20 mouse cellular contexts compared by ENCODE assay signal in genomic region chrX:100825557-100825956, GRCm38 (mm10). TPM values are rescaled to one million over a fixed set of nuclear protein-coding genes. Genes with fewer than 3 reads are reported as not detected.
DNase-seq lines count a peak whose midpoint lies in the region; ATAC-seq and TF ChIP-seq lines count a peak whose summit lies in the region.
"Had no signal": no experiment of that assay in that cellular context is flagged by ENCODE, and none has a peak within 500 bp of the region (broad histone marks: within the 10 kb centered on the region; RNA-seq: fewer than 3 reads in every experiment).

No protein-coding gene starts in this region.

- H3K79me2 ChIP-seq in liver, adult 2 months (ENCODE audit: control insufficient read depth, insufficient read depth, low read length) = no peaks in the 10 kb centered on the region

- no peaks in the 10 kb centered on the region for H3K27me3 ChIP-seq in intestine, embryonic 16.5 days (replicated peaks; ENCODE audit: control insufficient read depth, insufficient read depth, low read length)
- H3K27me3 ChIP-seq in intestine, embryonic 15.5 days (replicated peaks) = peaks cover 3% of the 10 kb centered on the region; the same call in 1 of the 2 replicates
- H3K27me3 ChIP-seq in liver, adult 2 months (ENCODE audit: control insufficient read depth, insufficient read depth, low read length) = no peaks in the 10 kb centered on the region
- no peaks in the 10 kb centered on the region for H3K27me3 ChIP-seq in liver, postnatal 0 days (ENCODE audit: insufficient read depth, low read length)
- H3K27me3 ChIP-seq in intestine, postnatal 0 days (replicated peaks; ENCODE audit: control insufficient read depth, insufficient read depth, low read length) = no peaks in the 10 kb centered on the region
- no peaks in the 10 kb centered on the region for H3K27me3 ChIP-seq in small intestine, adult 2 months (ENCODE audit: control insufficient read depth, insufficient read depth, low read length)
- H3K27me3 ChIP-seq: CH12.LX had no signal

- 50% methylated on average over 1 of the region's 1 CpGs for WGBS in intestine, embryonic 16.5 days
- 55% methylated on average over 1 of the region's 1 CpGs for WGBS in intestine, embryonic 15.5 days
- WGBS in liver, adult 2 months = 96% methylated on average over 1 of the region's 1 CpGs
- WGBS in liver, postnatal 0 days (ENCODE audit: insufficient replicate concordance) = 65% methylated on average over 1 of the region's 1 CpGs
- 46% methylated on average over 1 of the region's 1 CpGs for WGBS in intestine, postnatal 0 days
- WGBS in small intestine, adult 2 months = 42% methylated on average over 1 of the region's 1 CpGs

- H3K9ac ChIP-seq in intestine, embryonic 16.5 days (ENCODE audit: low read depth, low read length) = no peak overlapping the region
- no peak overlapping the region for H3K9ac ChIP-seq in intestine, embryonic 15.5 days
- H3K9ac ChIP-seq in liver, adult 2 months (ENCODE audit: low read depth, low read length) = no peak overlapping the region
- H3K9ac ChIP-seq in liver, postnatal 0 days (replicated peaks) = no peak overlapping the region
- H3K9ac ChIP-seq in intestine, postnatal 0 days (ENCODE audit: low read depth, low read length) = no peak overlapping the region

- TF ChIP-seq CTCF in liver, adult 2 months (IDR thresholded peaks at IDR 0.05; ENCODE audit: low read depth, low read length) = no peak
- TF ChIP-seq CTCF in liver, postnatal 0 days (IDR thresholded peaks at IDR 0.05; ENCODE audit: low read depth) = no peak
- TF ChIP-seq CTCF in intestine, postnatal 0 days (IDR thresholded peaks at IDR 0.05; ENCODE audit: low read depth) = no peak
- no peak for TF ChIP-seq CTCF in small intestine, adult 2 months (IDR thresholded peaks at IDR 0.05; ENCODE audit: extremely low read depth, insufficient read length, insufficient replicate concordance, low read depth, low read length)
- TF ChIP-seq CTCF in gastrocnemius, adult 2 months (IDR thresholded peaks at IDR 0.05) = no peak

- TF ChIP-seq EP300 in liver, postnatal 0 days (IDR thresholded peaks at IDR 0.05; ENCODE audit: low read depth) = no peak

- H3K36me3 ChIP-seq in intestine, embryonic 16.5 days (ENCODE audit: control insufficient read depth, insufficient read depth, low read length) = no peaks in the 10 kb centered on the region
- no peaks in the 10 kb centered on the region for H3K36me3 ChIP-seq in intestine, embryonic 15.5 days
- H3K36me3 ChIP-seq in liver, adult 2 months (ENCODE audit: control insufficient read depth, insufficient read depth, low read length) = no peaks in the 10 kb centered on the region
- H3K36me3 ChIP-seq in liver, postnatal 0 days (replicated peaks; ENCODE audit: insufficient read depth, low read length) = no peaks in the 10 kb centered on the region
- H3K36me3 ChIP-seq in intestine, postnatal 0 days (ENCODE audit: control insufficient read depth, insufficient read depth) = no peaks in the 10 kb centered on the region
- H3K36me3 ChIP-seq in small intestine, adult 2 months (ENCODE audit: control insufficient read depth, insufficient read depth, low read length) = no peaks in the 10 kb centered on the region
- H3K36me3 ChIP-seq: G1E had no signal

- no peak overlapping the region; the same call in 1 of the 2 replicates for H3K27ac ChIP-seq in intestine, embryonic 16.5 days (ENCODE audit: low read length)
- H3K27ac ChIP-seq in intestine, embryonic 15.5 days = no peak overlapping the region
- no peak overlapping the region for H3K27ac ChIP-seq in liver, adult 2 months (replicated peaks; ENCODE audit: insufficient read depth, low read depth, low read length)
- no peak overlapping the region for H3K27ac ChIP-seq in liver, postnatal 0 days (ENCODE audit: low read depth)
- H3K27ac ChIP-seq in intestine, postnatal 0 days (ENCODE audit: low read depth, low read length) = no peak overlapping the region
- peak overlapping the region; percentile 82 for H3K27ac ChIP-seq in small intestine, adult 2 months (ENCODE audit: insufficient read depth, low read depth, low read length)
- H3K27ac ChIP-seq in gastrocnemius, adult 2 months = no peak overlapping the region

- peak; percentile 74 for ATAC-seq in intestine, embryonic 16.5 days
- no peak for ATAC-seq in intestine, embryonic 15.5 days
- no peak; the same call in 1 of the 2 replicates for ATAC-seq in liver, postnatal 0 days
- peak; percentile 73 for ATAC-seq in intestine, postnatal 0 days
- ATAC-seq: activated CD4-positive, CD25-positive, alpha-beta regulatory T cell, adult 4 months; CD4-positive, CD25-positive, alpha-beta regulatory T cell, adult 4 months; Patski had no signal

- no peaks in the 10 kb centered on the region for H3K4me1 ChIP-seq in intestine, embryonic 16.5 days (ENCODE audit: control insufficient read depth, insufficient read depth, low read length)
- H3K4me1 ChIP-seq in intestine, embryonic 15.5 days (replicated peaks) = no peaks in the 10 kb centered on the region
- H3K4me1 ChIP-seq in liver, adult 2 months (ENCODE audit: control insufficient read depth, insufficient read depth, low read length) = peaks cover 2% of the 10 kb centered on the region; the same call in 1 of the 2 replicates
- no peaks in the 10 kb centered on the region for H3K4me1 ChIP-seq in liver, postnatal 0 days (ENCODE audit: insufficient read depth)
- no peaks in the 10 kb centered on the region for H3K4me1 ChIP-seq in intestine, postnatal 0 days (replicated peaks; ENCODE audit: control insufficient read depth, insufficient read depth, low read length)
- peaks cover 22% of the 10 kb centered on the region; the same call in 1 of the 2 replicates for H3K4me1 ChIP-seq in small intestine, adult 2 months (ENCODE audit: control insufficient read depth, insufficient read depth, insufficient read length, low read length)

- TF ChIP-seq POLR2A in liver, adult 2 months (IDR thresholded peaks at IDR 0.05; ENCODE audit: extremely low read depth, insufficient read depth, low read length) = no peak
- no peak for TF ChIP-seq POLR2A in small intestine, adult 2 months (IDR thresholded peaks at IDR 0.05; ENCODE audit: low read depth, low read length)

- DNase-seq in liver, adult 2 months (ENCODE audit: extremely low read depth, low read depth, low spot score) = peak; percentile 77
- no peak for DNase-seq in liver, postnatal 0 days
- no peak for DNase-seq in gastrocnemius, adult 2 months
- DNase-seq in gastrocnemius, postnatal 36 days = no peak
- DNase-seq: adrenal gland, adult 8-10 months; adrenal gland, postnatal 10 days; adrenal gland, postnatal 14 days; adrenal gland, postnatal 25 days; B cell, adult 2 months; cerebellum, adult 11 months; cerebellum, adult 11-12 months had no signal

- intact Hi-C loops in gastrocnemius, adult 2 months (cut with DNase I) = no loop called here
- intact Hi-C loops in gastrocnemius, postnatal 36 days (cut with DNase I) = no loop called here

- H3K9me3 ChIP-seq in intestine, embryonic 16.5 days (ENCODE audit: control insufficient read depth, low read length) = no peaks in the 10 kb centered on the region
- no peaks in the 10 kb centered on the region for H3K9me3 ChIP-seq in intestine, embryonic 15.5 days
- H3K9me3 ChIP-seq in liver, postnatal 0 days (ENCODE audit: low read length) = no peaks in the 10 kb centered on the region
- no peaks in the 10 kb centered on the region for H3K9me3 ChIP-seq in intestine, postnatal 0 days (ENCODE audit: control insufficient read depth)
- H3K9me3 ChIP-seq: G1E had no signal

- H3K4me3 ChIP-seq in intestine, embryonic 16.5 days (ENCODE audit: low read length) = no peak overlapping the region
- no peak overlapping the region for H3K4me3 ChIP-seq in intestine, embryonic 15.5 days (replicated peaks)
- H3K4me3 ChIP-seq in liver, adult 2 months (ENCODE audit: insufficient read depth, low read depth, low read length) = no peak overlapping the region
- H3K4me3 ChIP-seq in liver, postnatal 0 days (ENCODE audit: low read depth, low read length) = no peak overlapping the region
- no peak overlapping the region for H3K4me3 ChIP-seq in intestine, postnatal 0 days (ENCODE audit: low read depth, low read length)
- no peak overlapping the region for H3K4me3 ChIP-seq in small intestine, adult 2 months (ENCODE audit: low read depth, low read length)
- no peak overlapping the region for H3K4me3 ChIP-seq in gastrocnemius, adult 2 months

- no peak overlapping the region for H3K4me2 ChIP-seq in intestine, embryonic 16.5 days (ENCODE audit: low read depth, low read length)
- H3K4me2 ChIP-seq in intestine, embryonic 15.5 days (replicated peaks) = no peak overlapping the region
- H3K4me2 ChIP-seq in liver, postnatal 0 days (ENCODE audit: low read depth, low read length) = no peak overlapping the region
- H3K4me2 ChIP-seq in intestine, postnatal 0 days (replicated peaks; ENCODE audit: low read depth) = no peak overlapping the region

RNA-seq across cellular contexts. Expression of gene Dlg3, which starts 58.0 kb away (rescaled TPM):
- 8.5 and 11.0 TPM in 2 replicates for polyA plus RNA-seq in intestine, embryonic 16.5 days (2015; fragmentation: Nextera tagmentation; extraction: Ambion mirVana)
- polyA plus RNA-seq in intestine, embryonic 15.5 days (2015; fragmentation: Nextera tagmentation; extraction: Ambion mirVana) = 2.5 and 3.0 TPM in 2 replicates
- 15.0 and 18.7 TPM in 2 replicates for total RNA-seq in liver, adult 2 months (2014; rRNA removed)
- 5.0 and 6.2 TPM in 2 replicates for polyA plus RNA-seq in liver, adult 2 months (2012; rRNA removed)
- 0.42 and 0.43 TPM in 2 replicates for polyA plus RNA-seq in liver, postnatal 0 days (2015; fragmentation: Nextera tagmentation; extraction: Ambion mirVana)
- polyA plus RNA-seq in intestine, postnatal 0 days (2015; fragmentation: Nextera tagmentation; extraction: Ambion mirVana) = 2.2 and 2.9 TPM in 2 replicates
- 10.7 and 28.8 TPM in 2 replicates for polyA plus RNA-seq in small intestine, adult 2 months (2012; rRNA removed)
- total RNA-seq in gastrocnemius, adult 2 months (2021) = 1 to 10 TPM; 1.7 to 2.0 TPM
- 1 to 10 TPM; 1.2 to 1.8 TPM for total RNA-seq in gastrocnemius, postnatal 36 days (2021)
- polyA plus RNA-seq: G1E had no signal

Comparison
In these comparisons a context has a peak if more than half of its experiments do, and no peak if none do; other contexts are left out.
1. ATAC-seq: peak in intestine, embryonic 16.5 days (single experiment) and intestine, postnatal 0 days (single experiment); none in intestine, embryonic 15.5 days (single experiment) and liver, postnatal 0 days (single experiment).